Mouse (Mus musculus): ENCODE data around the gene Stard10.

Stard10 gene

GRCm38 (mm10) chr7:101395471-101395870, 78.6 kb downstream of the Stard10 start:
- in situ Hi-C loops (cut with MboI, MseI) = no loop called here
